Mouse (Mus musculus) lung, embryonic 14.5 days (tissue): ENCODE results near the gene Ccdc148. TPM values are rescaled to one million over a fixed set of nuclear protein-coding genes. Genes with fewer than 3 reads are reported as not detected.
A peak's percentile ranks its signal among the peaks of the same experiment; 100 is the strongest.

Source experiments
- ATAC-seq: fragments of 200-750 bp; cut with Nextera tagmentation; 2 replicates; pipeline ENCODE4 v1.8.0; 2017; ENCODE audit warnings: mild to moderate bottlenecking, moderate TSS enrichment, moderate library complexity; ENCODE audit not compliant: insufficient read depth
- DNase-seq: peaks from one replicate; pipeline ENCODE4 v3.0.0-alpha.2; 2015
- H3K27ac ChIP-seq: fragments of 300-500 bp; sonication (generic); 2 replicates; pipeline ENCODE4 v1.5.1; 2014; ENCODE audit warnings: low read depth, mild to moderate bottlenecking, moderate library complexity
- H3K27me3 ChIP-seq: fragments of 300-500 bp; sonication (generic); 2 replicates; pipeline ENCODE4 v1.6.1; 2014; ENCODE audit warnings: low read length, control low read depth; ENCODE audit not compliant: insufficient read depth
- H3K36me3 ChIP-seq: fragments of 300-500 bp; sonication (generic); 2 replicates; pipeline ENCODE4 v1.6.1; 2014; ENCODE audit warnings: control low read depth; ENCODE audit not compliant: insufficient read depth
- H3K4me1 ChIP-seq: fragments of 300-500 bp; sonication (generic); 2 replicates; pipeline ENCODE4 v1.6.1; 2014; ENCODE audit warnings: antibody characterized with exemption, control low read depth; ENCODE audit not compliant: insufficient read depth
- H3K4me2 ChIP-seq: fragments of 300-500 bp; sonication (generic); 2 replicates; pipeline ENCODE4 v1.6.1; 2014; ENCODE audit warnings: mild to moderate bottlenecking
- H3K4me3 ChIP-seq: fragments of 300-500 bp; sonication (generic); 2 replicates; pipeline ENCODE4 v1.5.1; 2014; ENCODE audit warnings: low read depth, low read length
- H3K9ac ChIP-seq: fragments of 300-500 bp; sonication (generic); 2 replicates; pipeline ENCODE4 v1.6.1; 2014
- H3K9me3 ChIP-seq: fragments of 300-500 bp; sonication (generic); 2 replicates; pipeline ENCODE4 v1.6.1; 2016; ENCODE audit warnings: low read depth, low read length, control low read depth
- CTCF ChIP-seq: IDR thresholded peaks from 2 replicates; pipeline ENCODE4 v1.5.1; 2016; ENCODE audit warnings: antibody characterized with exemption, low read depth
- WGBS: fragments of 180-500 bp; shearing (Covaris S2); extraction: QIAGEN DNeasy Blood & Tissue Kit; methylation state at CpG from one replicate; pipeline ENCODE4 v1.1.7; 2014; 5-methylcytosine and 5-hydroxymethylcytosine counted together
- polyA plus RNA-seq: library from polyadenylated mRNA; unstranded; fragments of >200 nt; fragmentation: Nextera tagmentation; extraction: Ambion mirVana; gene quantifications from 2 replicates; pipeline ENCODE4 v1.2.1, GENCODE M21; 2014

The Ccdc148 gene
- polyA plus RNA-seq, 1 experiment from 2014 or later: 1.1 TPM

DNA sequence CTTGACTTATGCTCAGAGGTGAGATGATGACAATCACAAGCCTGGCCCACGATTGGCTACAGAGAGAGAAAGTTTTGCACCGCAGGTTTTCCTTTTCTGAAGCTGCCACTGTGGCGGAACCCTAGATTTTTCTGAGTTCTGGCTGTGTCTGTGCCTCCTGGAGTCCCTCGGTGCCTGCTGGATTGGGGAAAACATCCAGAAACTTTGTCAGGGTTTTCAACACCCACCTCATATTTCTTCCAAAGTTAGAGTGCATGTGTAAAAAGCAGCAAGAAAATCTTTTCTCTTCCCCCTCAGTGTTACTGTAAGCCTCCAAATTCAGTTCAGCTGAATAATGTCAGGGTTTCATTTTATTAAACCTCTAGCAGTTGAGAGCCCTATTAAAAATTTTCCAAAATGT, 219.1 kb downstream of the Ccdc148 start:
- 64% methylated on average over 4 of the region's 4 CpGs for WGBS
- ATAC-seq: no peak
- H3K27ac ChIP-seq: no peak overlapping the region
- TF ChIP-seq CTCF: no peak
- H3K4me2 ChIP-seq: no peak overlapping the region
- no peak for DNase-seq
- no peak overlapping the region for H3K9ac ChIP-seq
- H3K36me3 ChIP-seq: no peaks in the 10 kb centered on the region
- no peaks in the 10 kb centered on the region for H3K9me3 ChIP-seq
- no peak overlapping the region for H3K4me3 ChIP-seq
- H3K27me3 ChIP-seq: no peaks in the 10 kb centered on the region
- no peaks in the 10 kb centered on the region for H3K4me1 ChIP-seq

DNA sequence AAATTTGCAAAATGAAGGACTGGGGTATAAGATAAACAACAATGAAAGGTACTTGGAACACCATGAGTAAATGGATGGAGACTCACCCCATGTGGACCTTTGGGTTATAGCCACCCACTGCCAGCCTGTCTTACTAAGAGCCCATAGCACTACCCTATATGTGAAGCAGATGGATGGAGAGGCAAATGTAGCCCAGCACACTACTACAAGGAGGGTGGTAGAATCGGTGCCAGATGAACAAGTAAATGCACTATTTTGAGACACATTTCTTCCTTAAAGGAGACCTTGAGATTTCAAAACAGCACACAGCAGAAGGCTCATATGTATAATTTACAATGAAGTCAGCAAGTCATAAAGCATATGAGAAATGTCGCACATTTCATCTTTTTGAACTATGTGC, 234.9 kb downstream of the Ccdc148 start:
- H3K4me2 ChIP-seq: no peak overlapping the region
- H3K4me1 ChIP-seq: no peaks in the 10 kb centered on the region
- DNase-seq: no peak
- no peaks in the 10 kb centered on the region for H3K9me3 ChIP-seq
- H3K9ac ChIP-seq: no peak overlapping the region
- WGBS: 95% methylated on average over 2 of the region's 2 CpGs
- H3K27me3 ChIP-seq: no peaks in the 10 kb centered on the region
- no peak for ATAC-seq
- no peak overlapping the region for H3K4me3 ChIP-seq
- no peaks in the 10 kb centered on the region for H3K36me3 ChIP-seq
- H3K27ac ChIP-seq: no peak overlapping the region
- no peak for TF ChIP-seq CTCF

DNA sequence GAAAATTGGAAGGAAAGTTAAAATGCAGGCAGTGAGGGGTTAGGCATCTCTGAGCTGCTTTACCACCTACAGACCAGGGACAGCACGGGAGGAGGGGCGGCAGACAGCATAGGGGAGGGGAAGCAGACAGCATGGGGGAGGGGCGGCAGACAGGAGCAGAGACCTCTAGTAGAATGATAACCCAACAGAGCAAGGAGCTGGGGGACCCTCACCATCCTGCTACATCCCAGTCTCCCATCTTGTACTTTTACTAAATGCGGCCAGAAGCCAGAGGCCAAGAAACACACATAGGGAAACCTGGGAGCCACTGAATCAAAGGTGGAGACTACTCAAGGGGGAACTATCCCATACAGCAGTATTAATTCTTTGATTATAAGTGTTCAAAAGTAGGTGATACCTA, 242.1 kb downstream of the Ccdc148 start:
- Histone ChIP-seq H3K4me1 (no peaks in the 10 kb centered on the region), H3K27ac (no peak overlapping the region), H3K4me3 (no peak overlapping the region), H3K27me3 (no peaks in the 10 kb centered on the region), H3K36me3 (no peaks in the 10 kb centered on the region), H3K9ac (no peak overlapping the region), H3K4me2 (no peak overlapping the region), H3K9me3 (no peaks in the 10 kb centered on the region)
- TF ChIP-seq CTCF: no peak
- ATAC-seq (no peak), DNase-seq (no peak)
- WGBS: 50% methylated on average over 4 of the region's 4 CpGs

DNA sequence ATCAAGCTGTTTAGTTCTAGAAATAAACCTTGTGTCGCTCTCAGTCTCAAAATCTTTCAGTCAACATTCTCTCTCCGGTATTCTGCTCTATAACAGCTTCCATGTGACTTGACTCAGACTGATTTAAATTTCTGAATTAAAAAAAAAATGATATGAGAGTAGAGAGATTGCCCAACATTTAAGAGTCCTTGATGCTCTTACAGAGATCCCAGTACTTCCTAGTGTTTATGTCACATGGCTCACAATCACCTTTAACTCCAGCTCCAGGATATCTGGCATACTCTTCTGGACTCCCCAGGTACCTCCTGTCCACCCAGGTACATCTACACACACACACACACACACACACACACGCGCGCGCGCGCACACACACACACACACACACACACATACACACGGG, 248.1 kb downstream of the Ccdc148 start:
- WGBS: 90% methylated on average over 9 of the region's 9 CpGs

DNA sequence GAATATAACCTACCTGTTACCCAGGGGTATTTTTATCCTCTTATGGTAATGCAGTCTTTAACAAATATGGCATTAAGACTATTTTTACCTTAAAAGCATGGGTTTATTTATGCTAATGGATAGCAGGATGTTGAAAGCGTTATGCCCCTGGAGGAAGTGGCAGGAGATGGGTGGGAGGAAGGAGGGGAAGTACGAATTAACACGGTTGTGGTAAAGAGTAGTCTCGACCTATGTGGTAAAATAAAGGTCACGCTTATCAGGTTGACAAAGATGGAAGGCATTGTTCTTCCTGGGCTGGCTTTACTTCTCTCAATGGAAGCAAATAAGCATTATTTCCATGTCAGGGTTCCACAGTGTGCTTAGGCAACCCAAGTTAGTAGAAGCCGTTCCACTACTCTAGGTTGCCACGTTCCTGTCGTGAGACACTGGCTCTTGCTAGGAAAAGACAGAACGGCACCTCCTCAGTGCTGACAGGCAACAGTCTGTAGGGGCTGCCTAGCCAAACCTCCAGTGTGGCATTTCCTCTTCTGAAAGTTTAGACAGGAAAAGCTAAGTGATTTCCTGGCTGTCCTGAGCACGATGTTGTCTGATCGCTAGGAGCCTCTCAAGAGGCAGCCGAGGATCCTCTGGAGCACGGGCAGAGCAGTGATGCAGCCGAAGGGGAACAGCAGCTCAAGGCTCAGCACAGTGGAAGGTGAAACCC, 253.5 kb downstream of the Ccdc148 start:
- Histone ChIP-seq H3K9ac (no peak overlapping the region), H3K4me3 (no peak overlapping the region), H3K9me3 (no peaks in the 10 kb centered on the region), H3K4me1 (peaks cover 4% of the 10 kb centered on the region), H3K36me3 (no peaks in the 10 kb centered on the region), H3K27me3 (no peaks in the 10 kb centered on the region), H3K4me2 (peak overlapping the region; percentile 43), H3K27ac (no peak overlapping the region)
- 21% methylated on average over 14 of the region's 14 CpGs for WGBS
- ATAC-seq (peak; percentile 47; the same call in 1 of the 2 replicates), DNase-seq (peak; percentile 48)
- no peak for TF ChIP-seq CTCF

More for the DNA sequence above, 248.1 kb downstream of the Ccdc148 start:
- ATAC-seq: no peak
- no peak overlapping the region for H3K27ac ChIP-seq
- no peaks in the 10 kb centered on the region for H3K9me3 ChIP-seq
- H3K4me1 ChIP-seq: no peaks in the 10 kb centered on the region; the same call in none of the 2 replicates
- no peak for DNase-seq
- TF ChIP-seq CTCF: no peak
- H3K36me3 ChIP-seq: no peaks in the 10 kb centered on the region
- no peaks in the 10 kb centered on the region for H3K27me3 ChIP-seq
- H3K9ac ChIP-seq: no peak overlapping the region
- no peak overlapping the region for H3K4me3 ChIP-seq
- H3K4me2 ChIP-seq: no peak overlapping the region

DNA sequence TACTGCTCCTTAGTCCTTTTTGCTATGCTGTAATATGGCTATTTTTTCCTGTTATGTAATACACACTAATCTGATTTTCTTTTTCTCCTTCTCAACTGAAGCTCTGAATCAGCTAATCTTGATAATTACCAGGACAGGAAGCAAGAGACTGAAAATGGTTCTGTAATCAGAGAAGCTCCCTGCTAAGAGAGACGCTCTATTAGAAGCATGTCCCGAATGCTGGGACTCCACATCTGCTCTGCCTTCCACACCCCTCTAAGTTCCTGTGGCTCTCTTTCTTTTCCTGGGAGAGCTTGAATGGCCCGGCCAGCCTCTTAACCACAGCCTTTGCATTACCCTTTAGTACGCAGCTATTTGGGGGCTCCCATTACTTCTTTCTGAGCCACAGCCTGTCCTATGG, 255.4 kb downstream of the Ccdc148 start:
- Histone ChIP-seq H3K27ac (no peak overlapping the region), H3K27me3 (no peaks in the 10 kb centered on the region), H3K4me3 (no peak overlapping the region), H3K36me3 (no peaks in the 10 kb centered on the region), H3K9me3 (no peaks in the 10 kb centered on the region), H3K9ac (no peak overlapping the region), H3K4me2 (no peak overlapping the region), H3K4me1 (peaks cover 4% of the 10 kb centered on the region)
- WGBS: 68% methylated on average over 4 of the region's 4 CpGs
- ATAC-seq: no peak
- no peak for TF ChIP-seq CTCF
- DNase-seq: no peak

DNA sequence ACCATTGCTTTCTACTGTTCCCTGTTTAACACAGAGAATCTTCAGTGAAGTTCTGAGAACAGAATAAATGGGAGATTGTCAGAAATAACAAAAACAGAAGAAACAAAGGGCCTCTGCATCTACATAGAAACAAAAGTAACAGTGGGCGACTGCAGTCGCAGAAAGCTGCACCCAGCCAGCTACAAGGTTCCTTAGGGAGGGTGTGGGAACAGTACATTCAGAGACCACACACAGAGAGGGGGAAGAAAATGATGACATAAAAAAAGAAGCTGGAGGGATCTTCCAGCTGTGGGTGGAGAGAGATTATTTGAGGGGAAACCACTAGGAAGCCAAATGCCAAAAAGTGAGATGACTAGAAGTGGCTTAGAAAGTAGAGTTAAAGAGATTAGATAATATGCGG, 280.6 kb downstream of the Ccdc148 start:
- Histone ChIP-seq H3K9me3 (no peaks in the 10 kb centered on the region), H3K9ac (no peak overlapping the region), H3K27ac (no peak overlapping the region), H3K36me3 (no peaks in the 10 kb centered on the region), H3K4me2 (no peak overlapping the region), H3K27me3 (no peaks in the 10 kb centered on the region), H3K4me1 (no peaks in the 10 kb centered on the region), H3K4me3 (no peak overlapping the region)
- 36% methylated on average over 3 of the region's 3 CpGs for WGBS
- ATAC-seq (no peak), DNase-seq (peak; percentile 16)
- TF ChIP-seq CTCF: no peak

DNA sequence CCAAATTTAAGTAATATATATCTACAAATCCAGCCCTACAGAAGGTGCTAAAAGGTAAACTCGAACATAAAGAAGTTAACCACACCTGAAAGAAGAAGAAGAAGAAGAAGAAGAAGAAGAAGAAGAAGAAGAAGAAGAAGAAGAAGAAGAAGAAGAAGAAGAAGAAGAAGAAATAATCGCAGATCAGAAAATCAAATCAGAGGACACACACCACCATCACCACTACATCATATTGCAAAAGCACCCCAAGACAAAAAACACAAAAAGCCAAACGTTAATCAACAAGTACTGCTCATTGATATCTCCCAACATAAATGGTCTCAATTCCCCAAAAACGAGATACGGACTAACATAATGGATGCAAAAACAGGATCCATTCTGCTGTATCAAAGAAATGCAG, 301.3 kb downstream of the Ccdc148 start, which contains the start of gene Gm11099:
Gene Gm11099 (plus strand): TSS at position 301 of the 400 bp plus-strand sequence.
- H3K27ac ChIP-seq: no peak within 1 kb of the TSS
- no peak for TF ChIP-seq CTCF
- H3K4me1 ChIP-seq: no peaks in the 10 kb centered on the region
- ATAC-seq: no peak
- no peak within 1 kb of the TSS for H3K4me2 ChIP-seq
- H3K9ac ChIP-seq: no peak within 1 kb of the TSS
- DNase-seq: no peak
- H3K27me3 ChIP-seq: no peaks in the 10 kb centered on the region
- WGBS: 86% methylated on average over 5 of the region's 5 CpGs
- no peaks in the 10 kb centered on the region for H3K36me3 ChIP-seq
- H3K4me3 ChIP-seq: no peak within 1 kb of the TSS
- no peaks in the 10 kb centered on the region for H3K9me3 ChIP-seq
